Mouse (Mus musculus) urinary bladder, postnatal 36 days (tissue): ENCODE results near the gene Slc17a6.
"Not testable (repeated sequence)": the region's sequence is repeated elsewhere in the genome, so short reads cannot be mapped to it uniquely, and the experiment has no call there.

Experiments used
- DNase-seq, 2 experiments: peaks; one replicate each; pipeline ENCODE4 v3.0.0; 2022; ENCODE audit warnings: low spot score in 2 of 2, mixed read lengths in 1 of 2

The Slc17a6 gene

GRCm38 (mm10) chr7:51693539-51694217 is 71.9 kb downstream of the Slc17a6 start:
- no peak for DNase-seq

GRCm38 (mm10) chr7:51694452-51694851 is 72.6 kb downstream of the Slc17a6 start:
- DNase-seq: no peak

GRCm38 (mm10) chr7:51709508-51709907 is 87.7 kb downstream of the Slc17a6 start:
- no peak for DNase-seq

GRCm38 (mm10) chr7:51710346-51710745 is 88.5 kb downstream of the Slc17a6 start:
- not testable (repeated sequence) for DNase-seq

- DNase-seq: no peak
These were observed 94.0 kb downstream of the Slc17a6 start for GRCm38 (mm10) chr7:51715771-51716170.
